Mouse (Mus musculus) liver, embryonic 16.5 days (tissue): Measurements from ENCODE around the gene Ehbp1. TPM values are rescaled to one million over a fixed set of nuclear protein-coding genes. Genes with fewer than 3 reads are reported as not detected.

Experiments used
- ATAC-seq: fragments of 200-750 bp; cut with Nextera tagmentation; 2 replicates; pipeline ENCODE4 v1.8.0; 2017; ENCODE audit warnings: low read depth, mild to moderate bottlenecking, moderate number of reproducible peaks, moderate library complexity
- H3K27ac ChIP-seq: fragments of 300-500 bp; sonication (generic); 2 replicates; pipeline ENCODE4 v1.5.1; 2014; ENCODE audit warnings: mild to moderate bottlenecking, low read length
- H3K27me3 ChIP-seq: fragments of 300-500 bp; sonication (generic); 2 replicates; pipeline ENCODE4 v1.6.1; 2014; ENCODE audit warnings: low read depth, low read length, mixed read lengths; ENCODE audit not compliant: control insufficient read depth, insufficient read depth
- H3K36me3 ChIP-seq: fragments of 300-500 bp; sonication (generic); 2 replicates; pipeline ENCODE4 v1.6.1; 2014; ENCODE audit warnings: mild to moderate bottlenecking; ENCODE audit not compliant: control insufficient read depth, insufficient read depth
- H3K4me1 ChIP-seq: fragments of 300-500 bp; sonication (generic); 2 replicates; pipeline ENCODE4 v1.6.1; 2014; ENCODE audit warnings: low read depth, low read length, mixed read lengths; ENCODE audit not compliant: control insufficient read depth
- H3K4me2 ChIP-seq: fragments of 300-500 bp; sonication (generic); 2 replicates; pipeline ENCODE4 v1.6.1; 2014; ENCODE audit warnings: low read depth, low read length, mixed read lengths
- H3K4me3 ChIP-seq: fragments of 300-500 bp; sonication (generic); 2 replicates; pipeline ENCODE4 v1.5.1; 2014; ENCODE audit warnings: low read depth, mild to moderate bottlenecking, low read length
- H3K9ac ChIP-seq: fragments of 300-500 bp; sonication (generic); 2 replicates; pipeline ENCODE4 v1.6.1; 2014; ENCODE audit warnings: low read depth, low read length
- H3K9me3 ChIP-seq: fragments of 300-500 bp; sonication (generic); replicated peaks from 2 replicates; pipeline ENCODE4 v1.6.1; 2016; ENCODE audit warnings: low read length; ENCODE audit not compliant: control insufficient read depth
- WGBS: fragments of 180-500 bp; shearing (Covaris S2); extraction: QIAGEN DNeasy Blood & Tissue Kit; methylation state at CpG from one replicate; pipeline ENCODE4 v1.1.7; 2014; ENCODE audit not compliant: insufficient replicate concordance; 5-methylcytosine and 5-hydroxymethylcytosine counted together
- polyA plus RNA-seq: library from polyadenylated mRNA; unstranded; fragments of >200 nt; fragmentation: Nextera tagmentation; extraction: Ambion mirVana; gene quantifications from 2 replicates; pipeline ENCODE4 v1.2.1, GENCODE M21; 2015

Ehbp1 gene
- polyA plus RNA-seq, 1 experiment from 2014 or later = 3.1 TPM

- no peaks in the 10 kb centered on the region for H3K9me3 ChIP-seq
- H3K27me3 ChIP-seq = no peaks in the 10 kb centered on the region
- H3K9ac ChIP-seq = no peak overlapping the region
- H3K4me2 ChIP-seq = no peak overlapping the region
- H3K27ac ChIP-seq = no peak overlapping the region
- no peak for ATAC-seq
- 46% methylated on average over 2 of the region's 2 CpGs for WGBS
- H3K4me1 ChIP-seq = no peaks in the 10 kb centered on the region
- no peak overlapping the region for H3K4me3 ChIP-seq
- H3K36me3 ChIP-seq = no peaks in the 10 kb centered on the region
Measured at GRCm38 (mm10) chr11:22225619-22226018, 116.5 kb downstream of the Ehbp1 start.

DNA sequence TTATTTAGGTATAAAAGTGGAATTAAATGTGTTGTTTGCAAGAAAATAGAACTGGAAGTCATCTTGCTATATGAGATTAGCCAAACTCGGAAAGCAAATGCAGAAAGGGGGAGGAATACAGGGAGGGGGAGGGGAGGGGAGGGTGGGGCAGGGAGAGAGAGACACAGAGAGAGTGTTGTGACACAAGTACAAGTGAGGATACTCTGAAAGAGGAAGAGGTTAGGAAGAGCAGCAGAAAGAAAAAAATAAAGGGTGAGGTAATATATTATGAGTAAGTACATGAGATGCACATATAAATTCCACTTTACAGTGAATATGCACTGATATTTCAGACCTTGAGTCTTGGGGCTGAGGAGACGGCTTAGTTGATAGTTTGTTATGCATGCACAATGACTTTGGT, 123.9 kb downstream of the Ehbp1 start:
- 63% methylated on average over 2 of the region's 2 CpGs for WGBS
- no peak overlapping the region for H3K4me2 ChIP-seq
- H3K27ac ChIP-seq = no peak overlapping the region
- no peaks in the 10 kb centered on the region for H3K27me3 ChIP-seq
- H3K36me3 ChIP-seq = no peaks in the 10 kb centered on the region
- H3K4me3 ChIP-seq = no peak overlapping the region
- no peak overlapping the region for H3K9ac ChIP-seq
- no peaks in the 10 kb centered on the region for H3K4me1 ChIP-seq
- no peak for ATAC-seq
- no peaks in the 10 kb centered on the region for H3K9me3 ChIP-seq

DNA sequence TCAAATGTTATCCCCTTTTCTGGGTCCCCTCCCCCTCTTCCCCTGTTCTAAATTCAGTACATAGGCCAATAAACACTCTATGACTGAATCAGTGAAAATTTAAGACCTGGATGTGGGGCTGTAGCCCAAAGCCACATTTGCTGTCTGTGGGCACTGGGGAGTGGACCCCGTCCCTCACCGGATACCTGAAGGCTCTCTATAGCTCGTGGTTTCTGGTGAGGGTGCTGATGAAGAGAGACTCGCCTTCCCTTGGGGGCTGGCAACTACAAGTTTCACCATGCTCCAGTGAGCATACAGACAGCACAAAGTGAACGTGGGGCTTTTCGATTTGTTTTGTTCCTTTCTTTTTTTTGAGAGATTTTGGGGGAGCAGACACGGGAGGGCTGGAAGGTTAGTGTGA, 125.2 kb downstream of the Ehbp1 start:
- no peak overlapping the region for H3K27ac ChIP-seq
- no peak overlapping the region for H3K9ac ChIP-seq
- no peaks in the 10 kb centered on the region for H3K9me3 ChIP-seq
- H3K36me3 ChIP-seq = no peaks in the 10 kb centered on the region
- ATAC-seq = no peak
- H3K4me1 ChIP-seq = no peaks in the 10 kb centered on the region
- no peaks in the 10 kb centered on the region for H3K27me3 ChIP-seq
- H3K4me3 ChIP-seq = no peak overlapping the region
- 54% methylated on average over 7 of the region's 7 CpGs for WGBS
- H3K4me2 ChIP-seq = no peak overlapping the region

GRCm38 (mm10) chr11:22206611-22207010, 135.5 kb downstream of the Ehbp1 start:
- H3K4me3 ChIP-seq = no peak overlapping the region
- no peaks in the 10 kb centered on the region for H3K9me3 ChIP-seq
- no peak overlapping the region for H3K27ac ChIP-seq
- H3K4me1 ChIP-seq = no peaks in the 10 kb centered on the region
- no peaks in the 10 kb centered on the region for H3K36me3 ChIP-seq
- ATAC-seq = no peak
- H3K9ac ChIP-seq = no peak overlapping the region
- H3K27me3 ChIP-seq = no peaks in the 10 kb centered on the region
- H3K4me2 ChIP-seq = no peak overlapping the region
- 76% methylated on average over 1 of the region's 1 CpGs for WGBS

DNA sequence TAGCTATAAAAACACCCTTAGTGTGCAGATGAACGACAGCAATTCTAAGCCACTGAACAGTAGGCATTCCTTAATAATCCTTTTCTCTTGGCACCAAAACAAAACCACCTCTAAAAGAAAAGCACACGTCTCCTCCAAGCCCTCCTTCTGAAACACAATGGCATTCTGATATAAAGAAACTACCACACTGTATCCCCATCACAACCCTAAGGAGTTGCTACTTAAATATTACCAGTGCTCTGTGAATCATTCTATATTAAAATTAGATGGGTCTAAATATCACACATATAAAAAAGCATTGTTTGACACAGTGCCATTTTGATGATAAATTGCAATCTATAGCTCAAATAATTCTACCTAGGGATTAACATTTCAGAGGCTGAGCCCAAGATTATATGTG, 135.9 kb downstream of the Ehbp1 start:
- no peaks in the 10 kb centered on the region for H3K36me3 ChIP-seq
- H3K27ac ChIP-seq = no peak overlapping the region
- WGBS = 64% methylated on average over 2 of the region's 2 CpGs
- no peak overlapping the region for H3K4me2 ChIP-seq
- ATAC-seq = no peak
- no peak overlapping the region for H3K4me3 ChIP-seq
- H3K9ac ChIP-seq = no peak overlapping the region
- no peaks in the 10 kb centered on the region for H3K27me3 ChIP-seq
- no peaks in the 10 kb centered on the region for H3K4me1 ChIP-seq
- no peaks in the 10 kb centered on the region for H3K9me3 ChIP-seq

- no peaks in the 10 kb centered on the region for H3K27me3 ChIP-seq
- WGBS = 70% methylated on average over 5 of the region's 5 CpGs
- no peaks in the 10 kb centered on the region for H3K9me3 ChIP-seq
- no peak overlapping the region for H3K9ac ChIP-seq
- H3K36me3 ChIP-seq = no peaks in the 10 kb centered on the region
- H3K4me1 ChIP-seq = no peaks in the 10 kb centered on the region
- H3K4me2 ChIP-seq = no peak overlapping the region
- no peak overlapping the region for H3K27ac ChIP-seq
- H3K4me3 ChIP-seq = no peak overlapping the region
- ATAC-seq = no peak
Measured at GRCm38 (mm10) chr11:22203413-22203812, 138.7 kb downstream of the Ehbp1 start.

GRCm38 (mm10) chr11:22201125-22201524, 141.0 kb downstream of the Ehbp1 start:
- no peak overlapping the region for H3K4me2 ChIP-seq
- H3K27me3 ChIP-seq = no peaks in the 10 kb centered on the region
- 80% methylated on average over 8 of the region's 8 CpGs for WGBS
- no peaks in the 10 kb centered on the region for H3K36me3 ChIP-seq
- ATAC-seq = no peak
- no peaks in the 10 kb centered on the region for H3K4me1 ChIP-seq
- no peaks in the 10 kb centered on the region for H3K9me3 ChIP-seq
- no peak overlapping the region for H3K4me3 ChIP-seq
- no peak overlapping the region for H3K27ac ChIP-seq
- H3K9ac ChIP-seq = no peak overlapping the region

DNA sequence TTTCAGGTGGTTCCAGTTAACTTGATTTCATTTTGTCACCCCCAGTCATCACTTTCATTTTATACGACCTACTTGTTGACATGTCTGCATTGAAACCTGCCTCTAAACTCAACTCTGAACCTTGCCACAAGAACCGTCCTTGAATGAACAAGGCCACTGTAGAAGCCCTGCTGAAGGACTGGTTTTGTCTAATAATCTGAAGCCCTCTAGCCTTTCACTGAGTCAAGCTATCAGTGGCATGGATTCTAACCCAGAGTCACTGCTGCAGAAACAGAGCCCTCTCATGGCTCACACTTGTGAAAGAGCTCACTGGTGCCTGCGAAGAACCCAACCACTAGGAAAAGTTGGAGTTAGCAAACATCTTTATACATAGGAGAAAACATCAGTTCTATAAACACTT, 142.2 kb downstream of the Ehbp1 start:
- H3K4me3 ChIP-seq = no peak overlapping the region
- 63% methylated on average over 3 of the region's 3 CpGs for WGBS
- H3K9ac ChIP-seq = no peak overlapping the region
- H3K36me3 ChIP-seq = no peaks in the 10 kb centered on the region
- H3K4me2 ChIP-seq = no peak overlapping the region
- H3K9me3 ChIP-seq = no peaks in the 10 kb centered on the region
- no peak for ATAC-seq
- no peak overlapping the region for H3K27ac ChIP-seq
- H3K27me3 ChIP-seq = no peaks in the 10 kb centered on the region
- no peaks in the 10 kb centered on the region; the same call in 1 of the 2 replicates for H3K4me1 ChIP-seq

GRCm38 (mm10) chr11:22198406-22198805, 143.7 kb downstream of the Ehbp1 start:
- 79% methylated on average over 6 of the region's 6 CpGs for WGBS
- no peaks in the 10 kb centered on the region for H3K27me3 ChIP-seq
- H3K4me2 ChIP-seq = no peak overlapping the region
- H3K4me3 ChIP-seq = no peak overlapping the region
- no peak overlapping the region for H3K9ac ChIP-seq
- no peaks in the 10 kb centered on the region for H3K9me3 ChIP-seq
- ATAC-seq = no peak
- H3K27ac ChIP-seq = no peak overlapping the region
- no peaks in the 10 kb centered on the region for H3K36me3 ChIP-seq
- H3K4me1 ChIP-seq = no peaks in the 10 kb centered on the region; the same call in 1 of the 2 replicates

DNA sequence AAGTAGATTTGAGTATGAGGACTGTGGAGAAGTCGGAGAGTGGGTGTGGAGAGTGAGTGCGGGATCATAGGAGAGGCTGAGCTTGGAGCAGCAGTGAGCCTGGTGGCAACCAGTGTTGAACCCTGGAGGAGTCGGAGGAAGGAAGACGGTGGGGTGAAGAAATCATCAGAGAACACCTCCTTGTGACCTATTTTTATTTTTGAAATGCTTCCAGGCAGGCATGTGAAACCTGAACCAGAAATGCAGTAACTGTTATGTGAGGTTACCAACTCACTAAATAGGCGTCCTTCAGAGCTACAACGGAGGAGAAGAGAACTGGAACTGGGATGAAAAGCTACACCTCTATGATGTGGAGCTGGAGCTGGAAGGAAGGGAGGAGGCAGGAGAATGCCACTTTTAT, 144.2 kb downstream of the Ehbp1 start:
- H3K4me3 ChIP-seq = no peak overlapping the region
- no peak for ATAC-seq
- H3K36me3 ChIP-seq = no peaks in the 10 kb centered on the region
- WGBS = 75% methylated on average over 6 of the region's 6 CpGs
- H3K9ac ChIP-seq = no peak overlapping the region
- no peaks in the 10 kb centered on the region for H3K27me3 ChIP-seq
- H3K4me1 ChIP-seq = no peaks in the 10 kb centered on the region; the same call in 1 of the 2 replicates
- no peaks in the 10 kb centered on the region for H3K9me3 ChIP-seq
- no peak overlapping the region for H3K4me2 ChIP-seq
- H3K27ac ChIP-seq = no peak overlapping the region
